Mouse (Mus musculus) skeletal muscle tissue, adult 2 months (tissue): ENCODE measurements at regions not wholly inside any gene's neighbourhood (a gene's known extent, or its start where the extent isn't known, plus 50 kb on each side); places are given as distances from the start of the nearest gene placed in this dataset.
A peak's percentile ranks its signal among the peaks of the same experiment; 100 is the strongest.

Source experiments
- DNase-seq: peaks from one replicate; pipeline ENCODE4 v3.0.0-alpha.2; 2012; ENCODE audit warnings: low read depth, low spot score

GRCm38 (mm10) chr10:21446641-21447040 lies 69.5 kb downstream of the Aldh8a1 start:
- DNase-seq, result no peak

- DNase-seq, result no peak
Observed at GRCm38 (mm10) chr10:21448132-21448531, 71.0 kb downstream of the Aldh8a1 start.

GRCm38 (mm10) chr10:21448942-21449341 lies 71.9 kb downstream of the Aldh8a1 start:
- no peak for DNase-seq

GRCm38 (mm10) chr10:21452611-21453010 lies 75.5 kb downstream of the Aldh8a1 start:
- no peak for DNase-seq

- no peak for DNase-seq
Observed at GRCm38 (mm10) chr10:21453527-21453926, 76.4 kb downstream of the Aldh8a1 start.

- no peak for DNase-seq
Observed at GRCm38 (mm10) chr10:21454153-21454552, 77.1 kb downstream of the Aldh8a1 start.

- no peak for DNase-seq
Observed at GRCm38 (mm10) chr10:21454757-21455156, 77.7 kb downstream of the Aldh8a1 start.

- no peak for DNase-seq
Observed at GRCm38 (mm10) chr10:21455863-21456262, 78.8 kb downstream of the Aldh8a1 start.

GRCm38 (mm10) chr10:21456359-21456758 lies 79.3 kb downstream of the Aldh8a1 start:
- no peak for DNase-seq

GRCm38 (mm10) chr10:21456991-21457390 lies 79.9 kb downstream of the Aldh8a1 start:
- no peak for DNase-seq

GRCm38 (mm10) chr10:21458608-21459007 lies 81.5 kb downstream of the Aldh8a1 start:
- DNase-seq, result no peak

- DNase-seq, result no peak
Observed at GRCm38 (mm10) chr10:21460062-21460461, 83.0 kb downstream of the Aldh8a1 start.

GRCm38 (mm10) chr10:21462915-21463314 lies 85.8 kb downstream of the Aldh8a1 start:
- DNase-seq, result no peak

- DNase-seq, result peak; percentile 87
Observed at GRCm38 (mm10) chr10:21465362-21465761, 88.3 kb downstream of the Aldh8a1 start.

- DNase-seq, result no peak
Observed at GRCm38 (mm10) chr10:21465806-21466377, 88.8 kb downstream of the Aldh8a1 start.

- no peak for DNase-seq
Observed at GRCm38 (mm10) chr10:21467425-21468085, 90.5 kb downstream of the Aldh8a1 start.

GRCm38 (mm10) chr10:21468421-21468820 lies 91.3 kb downstream of the Aldh8a1 start:
- DNase-seq, result no peak

GRCm38 (mm10) chr10:21469961-21470360 lies 92.9 kb downstream of the Aldh8a1 start:
- no peak for DNase-seq

GRCm38 (mm10) chr10:21470589-21470988 lies 93.5 kb downstream of the Aldh8a1 start:
- DNase-seq, result no peak

GRCm38 (mm10) chr10:21474242-21474641 lies 97.2 kb downstream of the Aldh8a1 start:
- no peak for DNase-seq

GRCm38 (mm10) chr10:21478004-21478403 lies 100.9 kb downstream of the Aldh8a1 start:
- no peak for DNase-seq

GRCm38 (mm10) chr10:21479403-21479802 lies 102.3 kb downstream of the Aldh8a1 start:
- no peak for DNase-seq

- no peak for DNase-seq
Observed at GRCm38 (mm10) chr10:21481255-21481654, 104.2 kb downstream of the Aldh8a1 start.

- DNase-seq, result no peak
Observed at GRCm38 (mm10) chr10:21482055-21482454, 105.0 kb downstream of the Aldh8a1 start.
